Mouse (Mus musculus) embryonic fibroblast, embryonic 13.5 days (primary cell): ENCODE measurements around the gene Porcn. TPM values are rescaled to one million over a fixed set of nuclear protein-coding genes. Genes with fewer than 3 reads are reported as not detected.

Source experiments
- H3K27ac ChIP-seq: 2 replicates; pipeline ENCODE4 v1.5.1; 2012; ENCODE audit warnings: low read length, control low read depth, inconsistent platforms; ENCODE audit not compliant: insufficient read depth
- H3K4me1 ChIP-seq: 2 replicates; pipeline ENCODE4 v1.6.1; 2011; ENCODE audit warnings: low read length; ENCODE audit not compliant: control insufficient read depth, insufficient read depth
- H3K4me3 ChIP-seq: 2 replicates; pipeline ENCODE4 v1.5.1; 2011; ENCODE audit warnings: mild to moderate bottlenecking, control low read depth, low read length; ENCODE audit not compliant: insufficient read depth
- CTCF ChIP-seq: IDR thresholded peaks from 2 replicates; pipeline ENCODE4 v1.5.1; 2011; ENCODE audit warnings: mild to moderate bottlenecking, control low read depth, low read length, moderate library complexity, borderline replicate concordance; ENCODE audit not compliant: insufficient read depth
- POLR2A ChIP-seq: IDR thresholded peaks from 2 replicates; pipeline ENCODE4 v1.6.1; 2011; ENCODE audit warnings: low read depth, mild to moderate bottlenecking, control low read depth, low read length, moderate library complexity
- polyA plus RNA-seq: library from polyadenylated mRNA; stranded (reverse); fragments of >200 nt; gene quantifications from 2 replicates; pipeline ENCODE4 v1.2.4, GENCODE M21; 2011; ENCODE audit warnings: low read depth; ENCODE audit not compliant: missing spikeins, insufficient read length

The Porcn gene
- 5.3 and 8.6 TPM in 2 replicates for polyA plus RNA-seq

GRCm38 (mm10) chrX:8206015-8206693 lies at the start of gene Porcn:
Gene Porcn, minus strand, starts transcription at chrX:8206525.
- Histone ChIP-seq H3K4me3 (peak within 1 kb of the TSS; percentile 50), H3K27ac (no peak within 1 kb of the TSS), H3K4me1 (no peaks in the 10 kb centered on the region)
- TF ChIP-seq POLR2A (peak; percentile 75), CTCF (no peak)

DNA sequence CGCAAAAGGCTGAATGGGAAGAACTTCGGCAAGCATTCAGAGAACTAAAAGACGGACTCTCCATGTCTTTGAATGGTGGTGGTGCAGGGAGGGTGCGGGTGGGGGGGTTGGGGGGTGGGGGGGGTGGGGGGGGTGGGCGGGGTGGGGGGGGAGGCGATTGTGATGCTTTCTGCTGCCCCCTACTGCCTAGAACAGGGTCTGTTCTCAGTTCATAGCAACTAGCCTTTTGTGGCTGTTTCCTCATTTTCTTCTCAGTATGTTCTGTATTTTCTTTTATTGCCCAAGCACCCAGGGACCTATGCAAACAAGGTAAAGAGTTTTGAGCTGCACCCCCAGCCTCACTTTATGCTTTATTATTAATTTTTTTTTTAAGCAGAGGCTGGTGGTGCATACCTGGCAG lies 49.5 kb upstream of the Porcn start:
- Histone ChIP-seq H3K4me1 (no peaks in the 10 kb centered on the region), H3K4me3 (no peak overlapping the region), H3K27ac (no peak overlapping the region)
- no peak for TF ChIP-seq CTCF
- TF ChIP-seq POLR2A: no peak

DNA sequence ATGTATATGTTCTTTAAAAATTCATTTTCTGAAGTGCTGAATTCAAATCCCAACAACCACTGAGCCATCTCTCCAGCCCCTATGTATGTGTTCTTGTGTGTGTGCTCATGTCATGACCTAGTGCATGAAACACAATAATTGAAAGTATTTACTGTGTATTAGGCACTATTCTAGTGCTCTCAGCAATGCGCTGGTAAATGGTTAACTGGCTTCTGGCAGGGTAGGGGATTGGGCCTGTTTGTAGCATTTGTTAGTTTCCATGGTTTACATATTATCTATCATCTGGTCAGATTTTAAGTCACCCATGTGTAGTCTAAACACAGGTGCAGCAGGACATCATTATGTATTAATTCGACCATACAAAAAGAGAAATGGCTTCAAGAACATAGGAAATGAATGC lies 47.4 kb upstream of the Porcn start:
- no peak overlapping the region for H3K4me3 ChIP-seq
- H3K4me1 ChIP-seq: no peaks in the 10 kb centered on the region
- no peak overlapping the region for H3K27ac ChIP-seq
- TF ChIP-seq POLR2A (no peak), CTCF (no peak)

GRCm38 (mm10) chrX:8252334-8253285 lies 46.3 kb upstream of the Porcn start, which contains the start of gene Ftsj1:
Gene Ftsj1, minus strand, starts transcription at chrX:8252406.
- TF ChIP-seq CTCF: no peak
- peak; percentile 64 for TF ChIP-seq POLR2A
- H3K27ac ChIP-seq: peak within 1 kb of the TSS; percentile 79
- peak within 1 kb of the TSS; percentile 74 for H3K4me3 ChIP-seq
- H3K4me1 ChIP-seq: no peaks in the 10 kb centered on the region

- Histone ChIP-seq H3K27ac (no peak overlapping the region), H3K4me3 (peak overlapping the region; percentile 74), H3K4me1 (no peaks in the 10 kb centered on the region)
- TF ChIP-seq CTCF (no peak), POLR2A (peak; percentile 54; the same call in 1 of the 2 replicates)
Observed at GRCm38 (mm10) chrX:8251789-8252333, 45.5 kb upstream of the Porcn start.

DNA sequence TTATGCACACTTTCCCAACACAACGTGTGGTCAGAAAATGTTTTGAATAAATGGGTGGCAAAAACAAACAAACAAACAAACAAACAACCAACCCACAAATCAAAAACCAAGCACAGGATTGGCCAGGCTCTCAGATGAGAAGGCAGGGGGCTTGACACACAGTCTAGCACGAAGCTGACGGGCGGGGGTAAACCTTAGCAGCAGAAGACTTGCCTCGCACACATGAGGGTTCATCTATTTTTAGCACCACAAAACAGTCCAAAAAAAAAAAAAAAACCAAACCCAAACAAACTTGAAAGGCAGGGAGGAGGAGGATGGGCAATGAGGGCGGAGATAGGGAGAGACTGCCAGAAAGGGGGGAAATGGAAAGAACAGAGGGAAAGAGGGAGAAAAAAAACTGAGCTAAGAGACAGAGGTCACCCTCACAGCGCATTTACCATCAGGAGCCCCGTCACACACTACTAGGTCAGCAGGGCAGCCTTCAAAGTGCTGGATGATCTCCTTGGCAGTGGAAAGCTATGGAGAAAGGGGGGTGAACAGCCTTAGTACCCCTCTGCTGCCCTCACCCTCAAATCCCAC lies 42.3 kb upstream of the Porcn start:
- TF ChIP-seq POLR2A (no peak), CTCF (no peak)
- Histone ChIP-seq H3K4me3 (no peak overlapping the region), H3K4me1 (no peaks in the 10 kb centered on the region), H3K27ac (no peak overlapping the region)

GRCm38 (mm10) chrX:8247680-8248079 lies 41.4 kb upstream of the Porcn start:
- TF ChIP-seq CTCF (no peak), POLR2A (no peak)
- H3K27ac ChIP-seq: no peak overlapping the region
- H3K4me3 ChIP-seq: no peak overlapping the region
- H3K4me1 ChIP-seq: no peaks in the 10 kb centered on the region

DNA sequence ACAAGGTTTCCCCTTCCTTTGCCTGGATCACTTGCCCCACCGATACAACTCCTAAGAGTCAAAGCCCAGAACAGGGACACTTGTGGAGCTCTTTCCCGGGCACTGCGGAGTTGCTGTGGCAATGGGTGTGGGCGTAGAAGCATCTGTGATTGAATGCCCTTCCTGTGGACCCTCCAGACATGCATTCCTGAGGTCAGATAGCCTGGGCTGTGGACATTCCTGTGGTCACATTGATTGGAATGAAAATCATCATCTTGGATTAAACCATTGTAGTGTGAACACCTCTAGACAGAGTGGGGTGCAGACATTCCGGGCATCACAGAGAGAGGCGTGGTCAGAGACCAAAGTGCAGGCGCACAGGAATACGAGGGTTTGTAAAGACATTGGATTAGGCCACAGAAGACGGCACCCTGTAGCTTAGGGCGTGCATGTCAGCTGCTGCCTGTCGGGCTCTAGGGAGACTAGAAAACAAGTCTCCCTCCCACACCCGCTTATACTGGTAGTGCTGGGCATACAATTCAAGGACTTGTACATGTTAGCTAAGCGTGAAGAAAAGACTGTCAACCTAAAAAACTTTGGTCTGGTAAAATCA lies 32.6 kb upstream of the Porcn start:
- peaks cover 5% of the 10 kb centered on the region; the same call in 1 of the 2 replicates for H3K4me1 ChIP-seq
- TF ChIP-seq CTCF (no peak), POLR2A (no peak)
- H3K27ac ChIP-seq: peak overlapping the region; percentile 48; the same call in 1 of the 2 replicates
- no peak overlapping the region for H3K4me3 ChIP-seq

DNA sequence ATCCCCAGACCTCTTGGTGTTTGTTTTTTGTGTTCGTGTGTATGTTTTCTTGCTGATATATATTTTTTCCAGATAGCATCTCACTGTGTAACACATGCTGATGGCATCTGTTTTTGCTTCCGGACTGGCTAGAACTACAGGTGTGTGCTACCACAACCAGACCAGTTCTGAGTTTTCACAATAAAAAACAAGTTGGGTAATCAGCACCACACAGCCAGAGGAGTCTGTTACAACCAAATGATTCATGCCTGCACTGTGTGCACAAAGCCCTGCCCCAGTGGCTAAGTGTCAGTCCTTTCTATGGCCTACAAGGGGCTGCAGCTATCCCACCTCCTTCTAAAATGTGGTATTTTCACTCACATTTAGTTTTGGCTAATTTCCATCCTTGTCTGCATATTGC lies 30.4 kb upstream of the Porcn start:
- Histone ChIP-seq H3K4me3 (no peak overlapping the region), H3K27ac (no peak overlapping the region), H3K4me1 (peaks cover 5% of the 10 kb centered on the region; the same call in 1 of the 2 replicates)
- TF ChIP-seq POLR2A (no peak), CTCF (no peak)
